Mouse (Mus musculus) left cerebral cortex, adult 9 months (tissue): Measurements from ENCODE around the gene Mroh2a.

Source experiments
- DNase-seq, 2 experiments: peaks; one replicate each; pipeline ENCODE4 v3.0.0; 2022; ENCODE audit warnings: low spot score in 2 of 2

Mroh2a gene

DNA sequence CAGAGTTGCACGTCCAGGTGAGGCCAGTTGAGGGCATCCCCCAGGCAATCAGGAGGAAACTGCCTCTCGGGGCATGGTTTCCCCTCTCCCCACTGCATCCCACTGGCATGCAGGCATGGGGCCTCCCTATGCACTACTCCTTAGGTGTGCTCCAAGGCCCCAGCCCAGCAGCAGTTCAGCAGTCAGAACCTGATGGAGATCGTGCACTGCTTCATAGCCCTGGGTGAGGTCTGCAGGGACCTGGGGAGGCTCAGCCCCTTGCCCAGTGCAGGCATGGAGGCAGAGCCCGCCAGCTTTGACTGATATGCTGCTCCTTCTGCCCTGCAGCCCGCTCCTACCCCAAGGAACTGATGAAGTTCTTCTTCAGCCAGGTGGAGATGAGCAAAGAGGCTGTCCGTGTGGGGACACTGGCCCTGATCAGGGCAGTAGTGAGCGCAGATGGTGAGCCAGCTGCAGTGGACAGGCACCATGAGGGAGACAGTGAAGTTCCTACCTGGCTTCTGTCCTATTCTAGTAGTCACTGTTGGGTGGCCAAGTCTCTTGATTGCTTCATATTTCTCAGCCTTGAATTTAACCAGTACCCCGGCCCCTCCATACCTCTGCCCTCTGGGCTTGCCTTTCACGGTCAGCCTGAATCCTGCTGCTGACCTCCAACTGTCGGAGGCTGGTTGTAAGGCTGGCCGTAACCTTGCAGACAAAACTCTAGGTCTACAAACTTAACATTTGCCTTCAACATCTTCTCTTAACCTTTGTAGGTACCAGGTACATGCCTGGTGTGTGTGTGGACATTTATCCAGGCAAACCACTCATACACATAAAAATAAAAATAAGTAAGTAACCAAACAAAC is 8.5 kb downstream of the Mroh2a start:
- DNase-seq: no peak

DNA sequence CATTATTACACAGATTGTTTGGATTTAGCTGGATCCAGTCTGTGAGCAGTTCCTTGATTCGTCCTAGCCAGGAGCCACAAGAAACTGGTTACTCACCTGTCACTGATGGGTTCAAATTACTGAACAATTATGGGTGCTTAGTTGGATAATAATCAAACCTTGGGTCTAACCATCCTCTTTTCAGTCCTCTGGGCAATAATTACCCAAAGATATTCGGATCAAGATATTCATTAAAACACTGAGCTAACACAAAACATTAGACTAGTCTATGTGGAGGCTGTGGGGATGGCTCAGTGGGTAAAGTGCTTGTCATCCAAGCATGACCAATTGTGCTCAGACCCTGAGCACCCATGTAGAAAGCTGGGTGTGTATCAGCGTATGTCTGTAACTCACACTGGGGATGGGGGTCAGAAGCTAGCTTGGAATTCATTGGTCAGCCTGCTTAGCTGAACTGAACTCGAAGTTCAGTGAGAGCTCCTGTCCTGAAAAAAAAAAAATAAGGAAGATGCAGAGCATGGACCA is 9.2 kb downstream of the Mroh2a start:
- no peak for DNase-seq

DNA sequence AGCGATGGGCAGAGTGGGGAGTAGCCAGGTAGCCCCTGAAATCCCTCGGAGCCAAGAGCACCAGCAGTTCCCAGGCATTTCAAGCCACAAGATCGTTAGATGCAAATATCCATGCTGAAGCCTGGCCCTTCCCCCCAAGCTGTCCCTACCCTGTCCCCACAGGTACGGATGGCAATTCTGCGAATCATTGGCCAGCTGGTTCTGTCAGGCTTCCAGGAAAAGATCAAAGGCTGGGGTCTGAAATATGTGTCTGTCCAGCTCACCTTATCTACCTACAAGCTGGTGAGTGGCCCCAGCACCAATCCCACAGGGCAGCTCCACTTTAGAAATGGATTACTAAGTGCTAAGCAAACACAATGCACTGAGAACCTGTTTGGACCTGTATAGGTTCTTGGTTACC is 10.5 kb downstream of the Mroh2a start:
- no peak for DNase-seq

DNA sequence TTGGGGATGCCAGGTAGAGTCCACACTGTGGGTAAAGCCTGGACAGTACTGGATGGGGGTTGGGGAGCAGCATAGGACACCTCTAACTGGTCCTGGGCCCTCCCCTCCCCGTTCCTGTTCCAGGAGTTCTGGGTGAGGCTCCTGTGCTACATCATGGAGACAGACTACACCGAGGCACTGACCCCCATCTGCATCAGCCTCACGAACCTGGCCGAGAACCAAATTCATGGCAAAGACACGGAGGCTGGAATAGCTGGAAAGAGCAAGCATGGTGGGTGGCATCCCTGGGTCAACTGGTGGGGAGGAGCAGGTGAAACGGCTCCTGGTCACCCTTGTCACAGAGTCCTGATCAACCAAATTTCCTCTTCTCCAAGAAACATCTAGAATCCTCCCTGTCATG is 12.0 kb downstream of the Mroh2a start:
- no peak for DNase-seq

DNA sequence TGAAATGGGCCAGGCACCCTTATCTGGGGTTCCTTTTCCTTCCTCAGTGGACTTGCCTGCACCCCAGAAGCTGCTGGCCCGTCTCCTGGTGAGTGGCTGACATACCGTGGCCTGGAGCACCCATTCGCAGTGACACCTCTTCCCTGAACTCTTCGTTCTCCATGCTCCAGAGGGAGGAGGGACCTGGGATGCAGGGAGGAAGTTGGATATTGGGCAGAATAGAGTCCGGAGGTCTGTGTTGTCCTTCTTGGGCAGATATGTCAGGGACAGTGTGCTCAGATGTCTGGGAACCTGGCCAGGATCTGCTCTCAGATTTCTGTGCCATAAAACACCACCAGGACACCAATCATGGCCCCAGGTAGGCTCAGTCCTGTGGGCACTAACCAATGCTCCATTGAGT is 13.3 kb downstream of the Mroh2a start:
- DNase-seq: no peak

DNA sequence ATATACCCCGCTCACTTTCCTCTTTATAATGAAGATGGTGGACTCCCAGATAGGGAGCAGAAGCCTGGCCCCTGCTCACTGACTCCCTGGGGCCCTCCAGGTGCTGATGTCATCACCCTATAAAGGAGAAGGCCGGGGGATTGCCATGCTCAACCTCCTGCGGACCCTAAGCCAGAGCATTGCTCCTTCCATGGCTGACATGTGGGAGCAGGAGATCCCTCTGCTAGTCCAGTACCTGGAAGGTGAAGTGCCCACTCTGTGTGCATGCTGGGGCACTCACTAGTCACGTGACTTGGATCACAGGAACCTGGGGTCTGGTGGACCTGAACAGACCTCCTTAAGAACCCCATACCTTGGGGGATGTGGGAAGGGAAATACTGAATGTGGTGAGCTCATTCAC is 13.8 kb downstream of the Mroh2a start:
- no peak for DNase-seq

DNA sequence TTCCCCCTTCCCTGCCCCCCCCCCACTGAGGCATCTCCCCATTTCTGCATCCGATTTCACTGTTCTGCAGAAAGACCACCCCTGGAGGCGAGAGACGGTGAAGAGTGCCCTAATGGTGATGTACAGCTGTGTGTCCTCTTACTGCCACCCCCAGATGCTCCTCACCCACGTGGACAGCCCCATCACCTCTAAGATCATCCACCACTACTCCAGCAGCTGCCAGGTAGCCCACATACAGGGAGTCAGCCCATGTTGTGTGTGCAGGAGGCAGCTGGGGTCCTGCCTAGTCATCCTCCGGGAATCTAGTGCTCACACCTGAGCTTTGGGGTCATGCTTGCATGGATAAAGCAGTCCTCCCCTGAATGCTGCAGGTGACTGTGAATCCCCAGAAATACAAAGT is 17.1 kb downstream of the Mroh2a start:
- no peak for DNase-seq

DNA sequence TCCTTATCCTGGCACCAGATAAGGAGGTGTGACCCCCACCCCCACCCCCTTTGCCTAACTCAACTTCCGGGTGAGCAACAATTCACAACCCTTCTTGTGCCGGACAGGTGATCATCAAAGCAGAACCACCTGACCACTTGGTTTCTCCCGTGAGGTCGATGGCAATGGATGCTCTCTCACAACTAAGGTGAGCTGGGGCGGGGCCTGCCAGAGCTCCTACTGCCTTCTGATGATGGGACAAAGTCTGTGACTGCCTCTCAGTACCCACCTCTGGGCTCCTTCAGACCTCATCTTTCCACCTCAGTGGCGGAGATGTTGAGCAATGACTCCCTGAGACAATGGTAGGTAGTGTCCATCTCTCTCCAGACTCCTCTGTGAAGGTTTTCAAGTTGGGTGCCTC is 19.1 kb downstream of the Mroh2a start:
- DNase-seq: no peak

DNA sequence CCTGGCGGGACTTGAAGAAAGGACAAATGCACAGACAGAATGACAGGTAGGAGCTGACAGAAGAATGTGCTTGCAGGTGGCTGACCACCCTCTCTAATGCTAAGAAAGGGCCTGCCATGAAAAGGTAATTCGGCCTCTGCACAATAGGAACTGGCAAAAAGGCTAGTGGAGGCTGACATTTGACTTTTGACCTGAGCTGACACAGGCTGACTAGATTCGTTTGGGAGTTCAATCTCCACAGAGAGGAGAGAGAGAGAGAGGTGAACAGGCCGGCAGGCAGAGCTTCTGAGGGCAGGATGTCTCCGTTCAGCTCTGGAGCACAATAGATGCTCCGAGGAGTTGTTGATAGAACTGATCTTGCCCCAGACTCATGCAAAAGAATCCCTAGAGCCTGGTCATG is 19.6 kb downstream of the Mroh2a start:
- DNase-seq: no peak

DNA sequence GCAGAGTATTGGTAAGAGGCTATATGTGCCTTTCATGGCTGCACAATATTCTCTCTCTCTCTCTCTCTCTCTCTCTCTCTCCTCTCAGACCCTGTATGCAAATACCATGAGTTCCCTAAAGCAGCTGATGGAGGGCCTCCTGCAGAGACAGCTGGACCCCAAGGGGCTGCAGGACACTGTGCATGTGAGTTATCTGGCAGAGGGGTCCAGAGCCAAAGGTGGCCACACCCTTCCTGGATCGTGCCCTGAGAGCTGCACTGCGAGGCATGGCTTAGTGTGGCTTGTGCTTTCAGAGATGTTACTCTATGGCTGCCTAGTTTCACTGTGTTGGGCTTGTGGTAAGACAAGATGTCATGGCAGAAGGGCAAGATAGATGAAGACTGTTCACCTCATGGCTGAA is 20.9 kb downstream of the Mroh2a start:
- DNase-seq: no peak

DNA sequence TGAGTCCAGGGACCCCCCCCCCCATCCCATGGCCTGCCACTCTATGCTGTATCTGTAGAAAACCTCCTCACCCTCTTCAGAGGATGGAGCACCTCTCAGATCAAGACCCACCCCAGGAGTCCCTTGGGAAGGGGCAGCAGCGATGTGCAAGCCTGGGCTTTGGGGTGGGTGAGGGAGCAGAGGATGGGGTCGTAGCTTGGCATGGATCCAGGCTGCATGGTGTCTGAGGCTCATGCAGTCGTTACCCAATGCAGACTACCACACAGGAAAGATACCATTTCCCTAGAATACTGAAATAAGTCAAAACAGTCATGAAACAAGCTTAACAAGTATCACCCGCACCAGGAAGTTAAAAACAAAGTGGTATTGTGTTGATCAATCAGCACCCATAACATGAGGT is 21.9 kb downstream of the Mroh2a start:
- DNase-seq: no peak

DNA sequence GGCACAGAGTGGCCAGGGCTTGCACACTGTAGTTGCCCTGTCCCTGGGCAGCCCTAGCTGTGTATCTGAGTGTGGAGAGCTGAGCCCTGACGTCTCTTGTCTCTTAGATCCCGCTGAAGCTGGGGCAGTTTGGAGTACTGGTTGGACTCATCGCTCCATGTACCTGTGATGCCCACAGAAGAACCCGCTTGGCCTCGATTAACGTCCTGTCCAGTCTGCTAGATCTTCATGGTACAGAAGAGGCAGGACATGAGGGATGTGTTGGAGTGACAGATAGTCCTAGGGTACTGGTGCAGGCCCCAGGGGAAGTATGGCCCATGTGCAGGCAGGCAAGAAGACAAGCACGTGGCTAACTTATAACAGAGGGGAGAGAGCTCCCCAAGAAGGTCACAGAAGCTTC is 22.8 kb downstream of the Mroh2a start:
- no peak for DNase-seq

DNA sequence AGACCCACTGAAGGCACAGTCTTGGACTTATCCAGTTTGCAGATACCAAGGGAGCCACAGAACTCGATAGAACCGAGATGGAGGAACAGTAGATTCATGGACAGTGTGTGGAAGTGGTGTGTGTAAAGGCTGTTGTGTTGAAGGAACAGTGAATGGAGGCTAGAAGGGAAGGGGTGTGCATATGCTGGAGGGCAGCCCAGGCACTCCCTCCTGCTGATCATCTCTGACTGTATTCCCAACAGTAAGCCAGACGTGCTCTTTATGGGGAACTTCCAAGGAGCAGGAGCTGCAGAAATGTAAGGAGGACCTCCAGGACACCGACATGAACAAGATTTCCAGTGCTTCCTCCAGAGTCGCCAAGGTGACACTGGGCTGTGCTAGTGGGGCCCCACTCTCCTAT is 23.2 kb downstream of the Mroh2a start:
- DNase-seq: no peak

DNA sequence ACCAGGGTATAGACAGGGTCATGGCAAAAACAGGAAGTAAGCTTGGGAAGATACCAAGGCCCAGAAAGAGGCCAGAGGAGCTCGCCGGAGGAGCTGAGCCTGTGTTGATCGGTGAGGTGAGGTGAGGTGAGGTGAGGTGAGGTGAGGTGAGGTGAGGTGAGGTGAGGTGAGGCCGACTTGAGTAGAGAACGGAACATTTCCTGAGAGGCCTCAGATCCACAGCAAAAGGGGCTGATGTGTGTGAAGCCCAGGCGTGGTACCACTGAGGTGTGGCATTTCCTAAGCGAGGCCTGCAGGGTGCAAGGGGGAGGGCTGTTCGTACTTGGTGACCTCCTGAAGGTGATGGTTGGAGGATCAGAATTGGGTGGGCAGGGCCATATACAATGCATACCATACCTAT is 26.3 kb downstream of the Mroh2a start:
- no peak for DNase-seq

DNA sequence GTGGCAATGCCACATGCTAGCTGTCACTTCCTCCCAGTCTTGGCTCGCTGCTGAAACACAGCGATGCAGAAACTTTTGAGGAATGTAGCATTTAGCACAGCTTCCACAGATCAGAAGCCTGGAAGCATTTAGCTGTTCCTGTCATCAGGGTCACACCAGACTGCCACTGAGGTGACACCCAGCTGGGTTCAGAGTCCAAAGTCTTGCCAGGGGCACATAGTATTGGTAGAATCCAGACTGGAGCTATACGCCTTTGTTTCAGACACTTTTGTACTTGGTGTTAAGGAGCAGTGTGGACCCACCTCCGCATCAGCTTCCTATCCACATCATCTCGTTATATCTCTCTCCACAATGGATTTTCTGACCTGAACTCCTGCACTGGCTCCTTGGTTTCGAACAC is 26.8 kb downstream of the Mroh2a start:
- DNase-seq: no peak

DNA sequence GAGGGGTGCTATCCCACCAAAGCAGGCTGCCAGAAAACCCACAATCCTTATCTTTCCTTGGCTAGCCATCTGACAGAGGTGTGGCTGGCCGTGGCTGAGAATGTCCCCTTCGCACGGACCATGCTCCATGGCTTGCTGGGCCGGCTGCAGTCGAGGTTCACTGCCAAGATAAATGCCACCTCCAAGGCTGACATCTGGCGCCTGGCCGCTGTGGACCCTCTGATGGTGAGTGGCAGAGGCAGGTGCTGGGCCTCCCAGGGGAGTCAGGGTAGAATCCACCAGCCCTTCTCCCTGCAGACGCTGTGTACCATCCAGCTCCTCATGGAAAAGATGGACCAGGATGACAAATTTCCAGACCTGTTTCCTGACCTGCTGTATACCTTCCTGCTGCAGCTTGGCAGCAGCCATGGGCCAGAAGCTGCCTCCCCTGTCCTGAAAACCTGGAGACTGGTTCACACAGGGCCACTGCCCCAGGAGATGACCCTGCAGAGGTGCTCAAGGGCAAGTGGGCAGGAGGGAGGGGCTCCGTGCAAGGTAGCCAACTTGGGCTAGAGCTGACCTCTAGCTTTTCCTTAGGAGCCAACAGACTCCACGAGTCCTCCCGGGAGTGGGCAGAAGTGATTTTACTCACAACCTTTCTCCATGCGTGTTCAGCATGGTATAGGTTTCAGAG is 28.1 kb downstream of the Mroh2a start:
- DNase-seq: no peak

DNA sequence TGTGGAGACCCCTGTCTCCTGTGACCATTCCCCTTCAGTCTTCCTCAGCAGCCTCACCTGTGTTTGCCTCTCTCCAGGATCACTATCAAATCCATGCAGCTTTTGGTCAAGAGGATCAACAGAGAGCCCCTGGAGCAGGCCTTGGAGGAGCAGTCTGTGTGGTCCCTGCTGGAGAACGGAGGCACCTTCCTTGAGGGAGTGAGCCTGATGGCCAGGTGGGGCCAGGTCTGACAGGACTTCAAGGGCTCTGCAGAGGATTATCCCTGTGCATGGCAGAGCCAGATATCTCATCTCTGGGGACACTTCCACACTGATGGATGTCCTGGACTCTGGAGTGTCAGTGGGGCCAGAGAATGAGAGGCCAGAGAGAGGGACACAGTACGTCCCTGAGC is 28.7 kb downstream of the Mroh2a start:
- no peak for DNase-seq

DNA sequence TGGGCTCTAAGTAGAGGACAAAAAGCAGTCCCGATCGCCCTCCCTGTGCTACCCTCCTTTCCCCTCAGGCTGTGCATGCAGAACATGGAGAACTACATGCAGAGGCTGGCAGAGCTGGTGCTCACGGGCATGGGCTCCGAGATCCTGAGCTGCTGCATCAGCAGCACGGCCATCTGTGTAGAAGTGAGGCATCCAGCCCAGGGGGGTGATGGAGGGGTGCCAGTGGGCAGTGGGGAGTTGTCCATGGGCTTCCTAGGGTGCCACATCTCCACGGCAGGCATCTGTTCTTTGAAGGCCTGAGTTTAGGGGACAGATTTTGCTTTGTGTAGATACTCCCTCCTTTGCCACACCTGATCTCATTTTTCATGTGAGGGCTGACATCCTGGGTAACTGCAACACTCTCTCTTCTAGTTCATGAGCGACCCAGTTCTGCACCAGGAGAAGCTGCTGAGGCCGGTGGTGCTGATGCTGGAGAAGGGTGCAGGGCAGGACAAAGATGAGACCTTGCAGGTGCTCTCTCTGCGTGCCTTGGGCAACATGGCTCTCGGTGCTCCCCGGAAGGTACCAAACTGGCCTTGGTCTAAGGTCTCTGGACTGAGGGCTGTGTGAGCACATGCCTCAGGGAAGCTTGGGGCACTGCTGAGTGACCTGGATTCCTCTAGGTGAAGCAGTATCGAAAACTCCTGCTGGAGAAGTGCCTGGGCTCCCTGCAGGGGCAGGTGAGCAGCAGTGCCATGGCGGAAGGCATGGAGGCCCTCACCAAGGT is 29.4 kb downstream of the Mroh2a start:
- DNase-seq: no peak

DNA sequence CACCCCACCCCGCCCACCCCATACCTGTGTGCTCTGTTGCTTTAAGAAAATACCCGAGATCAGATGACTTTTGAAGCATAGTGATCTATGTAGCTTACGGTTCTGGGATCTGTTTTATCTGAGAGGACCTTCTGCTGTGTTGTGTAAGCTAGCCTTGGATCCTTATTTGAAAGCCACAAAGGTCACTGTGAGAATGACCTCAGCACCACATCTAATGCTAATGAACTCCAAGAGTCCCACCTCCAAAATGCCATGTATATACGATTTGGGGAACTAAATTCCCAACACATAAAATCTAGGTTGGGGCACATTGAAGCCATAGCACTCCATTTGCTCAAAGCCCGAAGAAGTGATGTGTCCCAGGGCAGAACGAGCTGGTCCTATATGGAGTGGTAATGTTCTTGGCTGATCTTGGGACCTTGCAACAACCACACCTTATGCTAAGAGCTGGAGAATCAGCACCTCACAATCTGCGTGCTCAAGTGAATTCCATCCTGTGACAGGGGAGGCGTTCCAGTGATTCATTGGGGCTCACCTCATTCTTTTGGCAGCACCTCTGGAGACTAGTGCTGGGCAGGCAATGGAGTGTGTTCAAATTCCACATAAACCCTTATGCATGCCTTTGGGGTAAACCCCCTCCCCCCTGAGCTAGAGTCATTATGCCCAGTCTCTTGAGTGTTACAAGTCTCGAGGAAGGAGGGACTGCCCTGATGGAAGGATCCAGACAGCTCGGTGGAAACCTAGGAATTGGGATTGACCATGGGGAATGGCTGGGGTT is 30.3 kb downstream of the Mroh2a start:
- DNase-seq: no peak

DNA sequence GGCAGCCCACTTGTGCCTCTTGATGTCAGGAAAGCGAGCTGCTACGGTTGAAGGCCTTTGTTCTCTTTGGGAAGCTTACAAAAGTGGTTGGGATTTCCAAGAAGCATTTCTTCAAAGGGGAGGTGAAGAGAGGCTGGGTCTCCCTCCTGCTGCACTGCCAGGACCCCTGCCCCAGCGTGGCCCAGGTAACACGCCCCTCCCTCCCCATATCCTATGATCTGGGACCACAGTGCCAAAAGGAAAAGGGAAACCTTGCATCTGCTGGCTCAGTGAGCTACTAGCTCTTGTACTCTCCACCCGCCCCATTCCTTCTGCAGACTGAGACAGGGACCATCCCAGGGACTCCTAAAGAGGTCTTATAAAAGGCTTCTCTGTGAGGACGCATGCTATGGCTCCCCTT is 30.9 kb downstream of the Mroh2a start:
- no peak for DNase-seq

DNA sequence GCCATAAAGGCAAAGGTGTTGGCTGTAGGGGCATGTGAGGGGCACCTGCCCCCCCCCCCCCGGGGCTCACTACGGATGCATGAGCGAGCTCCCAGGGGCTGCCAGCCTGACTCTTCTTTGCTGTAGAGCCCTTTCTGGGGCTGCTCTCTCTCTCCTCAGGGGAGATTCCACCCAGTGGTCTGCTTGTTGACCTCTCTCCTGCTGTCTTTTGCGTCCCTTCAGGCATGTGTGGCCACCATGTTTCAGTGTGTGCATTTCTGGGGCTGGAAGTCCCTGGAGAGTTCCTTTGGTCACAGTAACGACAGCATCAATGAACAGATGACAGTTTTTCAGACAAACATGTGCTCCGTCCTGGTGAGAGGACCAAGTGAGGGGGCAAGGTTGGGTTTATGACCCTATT is 31.6 kb downstream of the Mroh2a start:
- no peak for DNase-seq
